Mouse (Mus musculus): ENCODE data around the gene Eif4a2.
A peak's percentile ranks its signal among the peaks of the same experiment; 100 is the strongest.

The Eif4a2 gene

DNA sequence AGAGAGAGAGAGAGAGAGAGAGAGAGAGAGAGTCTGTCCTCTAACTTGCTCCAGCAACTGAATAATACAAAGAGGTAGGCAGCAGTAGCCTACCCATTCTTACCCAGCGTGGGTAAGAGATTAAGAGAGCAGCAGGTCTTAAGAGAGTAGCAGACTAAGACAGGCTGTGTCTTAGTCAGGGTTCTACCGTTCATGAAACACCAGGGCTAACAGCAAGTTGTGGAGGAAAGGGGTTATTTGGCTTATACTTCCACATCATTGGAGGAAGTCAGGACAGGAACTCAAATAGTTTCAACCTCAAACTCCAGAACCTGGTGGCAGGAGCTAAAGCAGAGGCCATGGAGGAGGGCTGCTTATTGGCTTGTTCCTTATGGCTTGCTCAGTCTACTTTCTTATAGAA, 3.4 kb upstream of the Eif4a2 start:
- DNase-seq (ENCODE audit: low read depth, low spot score) = no peak

- no peak for DNase-seq (ENCODE audit: low read depth, low spot score)
These were observed 1.1 kb upstream of the Eif4a2 start for GRCm38 (mm10) chr16:23106121-23106520.

DNA sequence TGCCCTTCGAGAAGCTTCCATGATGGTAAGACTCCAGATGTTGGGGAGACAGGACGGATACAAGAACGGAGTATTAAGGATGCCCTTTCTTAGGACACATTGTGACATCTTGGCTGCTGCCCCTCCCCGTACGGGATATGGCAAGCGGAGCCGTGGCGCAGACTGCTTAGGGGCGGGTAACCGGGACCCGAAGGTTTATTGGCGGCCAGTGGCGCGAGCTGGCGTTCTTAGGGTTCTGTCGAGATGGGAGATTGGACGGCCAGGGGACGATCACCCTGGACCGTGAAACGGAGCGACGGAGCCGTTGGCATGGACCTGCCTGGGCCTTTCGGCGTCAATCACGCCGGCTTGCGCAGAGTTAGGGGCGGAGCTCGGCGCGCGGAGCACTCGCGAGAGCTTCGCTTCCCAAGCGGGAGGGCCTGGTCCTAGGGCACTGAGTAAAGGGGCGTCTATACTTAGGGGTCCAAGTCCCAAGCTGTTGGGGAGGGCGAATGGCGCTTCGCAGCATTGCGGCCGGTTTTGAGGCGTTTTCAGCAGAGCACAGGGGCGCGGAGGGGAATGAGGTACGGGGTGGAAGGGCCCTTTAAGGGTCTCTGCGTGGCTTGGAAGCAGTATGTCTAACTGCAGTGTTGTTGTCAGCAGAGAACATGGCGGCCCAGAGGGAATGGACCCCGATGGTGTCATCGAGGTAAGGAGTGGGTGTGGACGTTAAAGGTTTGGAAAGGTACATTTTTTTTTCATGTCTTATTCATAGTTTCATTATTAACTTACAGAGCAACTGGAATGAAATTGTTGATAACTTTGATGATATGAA, 909 bp downstream of the Eif4a2 start:
- peak; percentile 90 for DNase-seq (ENCODE audit: low read depth, low spot score)

- peak; percentile 53 for DNase-seq (ENCODE audit: low read depth, low spot score)
These were observed 1.7 kb downstream of the Eif4a2 start for GRCm38 (mm10) chr16:23108943-23109342.

GRCm38 (mm10) chr16:23109350-23110280, 2.4 kb downstream of the Eif4a2 start:
- peak; percentile 49 for DNase-seq (ENCODE audit: low read depth, low spot score)

DNA sequence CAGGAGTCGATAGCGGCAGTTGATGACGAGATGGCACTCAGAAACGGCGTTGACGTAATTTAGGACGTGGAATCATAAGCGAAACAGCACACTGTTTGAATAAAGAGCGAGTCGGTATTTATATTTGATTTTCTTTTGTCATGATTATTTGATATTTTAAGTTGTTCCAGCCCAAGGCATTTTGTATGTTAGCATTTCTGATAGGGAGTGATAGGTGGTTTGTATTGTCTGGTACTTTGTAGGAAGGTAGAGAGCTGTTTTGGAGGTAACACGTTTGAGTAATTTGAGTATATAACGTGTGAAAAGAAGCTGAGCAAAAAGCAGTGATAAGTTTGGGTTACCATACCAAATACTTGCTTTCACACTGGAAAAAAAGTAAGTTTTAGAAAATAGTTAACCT, 5.1 kb downstream of the Eif4a2 start:
- DNase-seq (ENCODE audit: low read depth, low spot score) = no peak

- DNase-seq (ENCODE audit: low read depth, low spot score) = peak; percentile 51
These were observed 5.7 kb downstream of the Eif4a2 start for GRCm38 (mm10) chr16:23112861-23113435.

DNA sequence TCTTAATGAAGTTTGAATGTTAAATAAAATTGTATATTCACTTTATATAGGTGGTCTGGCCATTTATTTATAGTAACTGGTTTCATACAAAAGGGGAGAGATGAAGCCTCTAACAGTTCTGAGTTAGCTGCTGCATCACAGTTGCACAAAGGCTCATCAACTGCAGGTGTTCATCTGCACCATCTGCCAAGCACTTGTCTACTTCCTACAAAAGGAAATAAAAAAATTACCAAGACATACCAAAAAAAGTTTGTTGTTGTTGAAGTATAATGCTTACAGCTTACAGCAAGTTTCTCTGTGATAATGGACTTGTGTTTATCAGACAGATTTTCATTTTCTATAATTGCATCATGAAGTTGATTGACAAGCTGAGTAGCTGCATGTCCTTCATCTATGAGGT, 6.7 kb downstream of the Eif4a2 start:
- DNase-seq (ENCODE audit: low read depth, low spot score) = no peak

DNA sequence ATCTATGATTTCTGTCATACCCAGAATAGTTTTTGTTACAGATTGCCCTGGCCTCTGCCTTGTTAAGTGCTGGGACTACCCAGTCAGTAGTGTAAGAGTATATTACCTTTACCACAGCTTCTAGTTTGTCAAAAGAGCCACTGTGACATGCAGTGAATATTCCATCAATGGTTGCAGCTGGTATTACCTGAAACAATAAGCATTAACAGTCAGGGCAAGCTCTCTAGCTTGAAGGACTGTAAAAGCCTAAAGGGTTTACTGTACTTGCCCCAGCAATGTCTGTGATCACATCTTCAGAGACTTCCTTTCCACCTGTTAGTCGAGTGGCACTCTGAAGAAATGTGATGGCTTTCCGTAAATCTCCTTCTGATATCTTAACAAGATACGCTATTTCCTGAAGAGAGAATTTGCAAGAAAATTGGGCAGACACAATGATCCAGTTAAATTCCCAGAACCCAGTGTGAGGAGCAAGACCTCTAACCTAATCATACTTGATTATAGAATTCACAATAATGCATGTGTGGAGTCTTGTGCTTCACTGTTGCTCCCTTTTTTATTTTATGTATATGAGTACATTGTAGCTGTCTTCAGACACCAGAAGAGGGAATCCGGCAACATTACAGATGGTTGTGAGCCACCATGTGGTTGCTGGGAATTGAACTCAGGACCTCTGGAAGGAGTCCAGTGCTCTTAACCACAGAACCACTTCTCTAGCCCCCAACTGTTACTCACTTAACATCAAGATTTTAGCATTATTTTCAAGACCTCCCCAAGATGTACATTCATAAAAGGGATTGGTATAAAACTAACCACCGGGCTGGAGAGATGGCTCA, 7.3 kb downstream of the Eif4a2 start:
- peak; percentile 84 for DNase-seq (ENCODE audit: low read depth, low spot score)

DNA sequence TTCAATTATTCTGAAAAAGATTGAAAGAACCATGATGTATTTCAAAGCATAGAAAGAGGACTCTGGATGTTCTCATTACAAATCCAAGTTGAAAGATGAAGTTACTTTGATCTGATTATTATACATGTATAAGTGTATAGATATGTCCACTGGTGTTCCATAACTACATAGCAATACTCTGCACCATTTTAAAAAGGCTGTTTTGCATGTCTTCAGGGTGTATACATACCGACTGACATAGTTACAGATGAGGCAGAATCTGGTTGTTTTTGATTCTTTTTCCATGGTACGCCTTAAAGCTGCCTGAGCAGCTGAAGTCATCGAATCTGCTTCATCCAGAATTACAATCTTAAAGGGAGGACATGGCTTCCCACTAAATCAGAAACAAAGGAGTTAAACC, 8.2 kb downstream of the Eif4a2 start:
- DNase-seq (ENCODE audit: low read depth, low spot score) = peak; percentile 53

GRCm38 (mm10) chr16:23117173-23117572, 9.9 kb downstream of the Eif4a2 start:
- DNase-seq (ENCODE audit: low read depth, low spot score) = peak; percentile 68

- no peak for DNase-seq (ENCODE audit: low read depth, low spot score)
These were observed 15.2 kb downstream of the Eif4a2 start for GRCm38 (mm10) chr16:23122446-23122845.

DNA sequence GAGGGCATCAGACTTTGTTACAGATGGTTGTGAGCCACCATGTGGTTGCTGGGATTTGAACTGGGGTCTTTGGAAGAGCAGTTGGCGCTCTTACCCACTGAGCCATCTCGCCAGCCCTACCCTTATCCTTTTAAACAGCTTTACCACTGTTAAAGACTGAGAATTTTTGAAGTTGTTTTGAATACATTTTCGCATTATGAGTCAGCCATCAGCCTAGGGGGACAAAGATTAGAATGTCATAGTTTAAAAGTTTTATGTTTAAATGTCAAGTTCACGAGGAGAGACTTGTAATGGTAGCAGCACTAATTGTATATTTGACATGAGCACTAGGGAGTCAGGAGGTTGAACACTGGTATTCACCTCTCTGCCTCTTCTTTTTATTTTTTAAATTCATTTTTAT, 15.9 kb downstream of the Eif4a2 start:
- peak; percentile 39 for DNase-seq (ENCODE audit: low read depth, low spot score)

DNA sequence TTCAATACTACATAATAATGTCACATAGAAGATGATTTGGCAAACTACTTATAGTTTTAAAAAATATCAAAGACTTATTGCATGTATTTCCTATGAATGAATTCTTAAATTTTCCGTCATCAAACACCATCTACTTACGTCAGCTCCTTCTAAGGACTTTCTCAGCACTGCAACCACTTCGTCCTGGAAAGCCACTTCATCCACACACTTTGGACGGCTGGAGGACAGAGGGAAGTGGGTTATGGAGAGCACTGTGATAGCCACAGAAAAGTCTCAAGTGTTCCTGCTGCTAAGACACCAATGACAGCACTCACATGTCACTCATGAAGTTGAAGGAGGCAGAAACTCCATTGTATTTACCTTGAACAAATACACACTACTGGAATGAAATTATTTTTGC, 17.2 kb downstream of the Eif4a2 start:
- no peak for DNase-seq (ENCODE audit: low read depth, low spot score)

- no peak for DNase-seq (ENCODE audit: low read depth, low spot score)
These were observed 20.0 kb downstream of the Eif4a2 start for GRCm38 (mm10) chr16:23127311-23127672.

DNA sequence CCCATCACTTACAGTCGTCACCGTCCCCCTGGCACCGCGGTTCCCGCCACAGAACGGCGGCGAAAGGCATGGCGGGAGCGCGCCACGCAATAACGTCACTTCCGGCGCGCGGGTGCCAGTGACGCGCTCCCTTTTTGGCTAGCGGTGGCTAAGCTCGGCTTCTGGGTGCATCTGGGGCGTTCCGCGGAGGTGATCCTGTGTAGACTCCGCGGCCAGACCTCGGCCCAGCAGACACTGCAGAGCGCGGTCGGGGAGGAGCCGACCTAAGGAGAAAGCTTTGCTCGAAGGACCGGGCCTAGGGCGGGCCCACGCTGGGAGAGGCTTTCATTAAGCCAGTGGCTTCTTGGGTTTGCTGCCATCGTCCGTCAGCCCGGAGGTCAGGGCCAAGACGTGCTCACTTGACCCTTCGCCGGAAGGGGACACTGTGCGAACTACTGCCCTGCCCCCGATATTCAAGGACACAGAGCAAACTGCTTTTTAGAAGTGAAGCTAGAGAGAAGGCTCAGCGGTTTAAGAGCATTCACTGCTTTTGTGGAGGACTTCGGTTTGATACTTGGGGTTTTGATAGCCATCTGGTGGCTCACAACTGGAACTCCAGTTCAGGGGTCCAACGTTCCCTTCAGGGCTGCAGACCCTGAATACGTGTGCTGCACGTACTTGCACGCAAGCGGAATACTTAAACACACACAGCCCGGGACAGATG, 20.6 kb downstream of the Eif4a2 start, which contains the start of gene Rfc4:
TSS of gene Rfc4 (minus strand) at position 65 of the 703 bp plus-strand sequence.
- peak; percentile 96 for DNase-seq (ENCODE audit: low read depth, low spot score)

GRCm38 (mm10) chr16:23130303-23130702, 23.1 kb downstream of the Eif4a2 start:
- no peak for DNase-seq (ENCODE audit: low read depth, low spot score)

DNA sequence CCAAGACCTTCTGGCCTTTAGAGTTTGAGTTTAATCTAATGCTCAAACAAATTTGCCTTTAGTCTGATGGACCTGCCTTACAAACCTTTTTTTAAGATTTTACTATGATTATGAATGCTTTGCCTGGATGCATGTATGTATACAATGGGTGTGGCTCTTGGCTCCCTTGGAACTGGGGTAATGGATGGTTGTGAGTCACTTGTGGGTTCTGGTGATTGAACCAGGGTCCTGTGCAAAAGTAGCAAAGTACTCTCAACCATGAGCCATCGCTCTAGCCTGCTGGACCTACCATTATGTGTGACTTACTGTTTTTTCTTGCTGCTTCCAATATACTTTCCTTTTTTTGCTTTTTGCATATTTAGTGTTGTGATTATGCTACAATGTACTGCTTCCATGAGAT, 25.1 kb downstream of the Eif4a2 start:
- no peak for DNase-seq (ENCODE audit: low read depth, low spot score)

DNA sequence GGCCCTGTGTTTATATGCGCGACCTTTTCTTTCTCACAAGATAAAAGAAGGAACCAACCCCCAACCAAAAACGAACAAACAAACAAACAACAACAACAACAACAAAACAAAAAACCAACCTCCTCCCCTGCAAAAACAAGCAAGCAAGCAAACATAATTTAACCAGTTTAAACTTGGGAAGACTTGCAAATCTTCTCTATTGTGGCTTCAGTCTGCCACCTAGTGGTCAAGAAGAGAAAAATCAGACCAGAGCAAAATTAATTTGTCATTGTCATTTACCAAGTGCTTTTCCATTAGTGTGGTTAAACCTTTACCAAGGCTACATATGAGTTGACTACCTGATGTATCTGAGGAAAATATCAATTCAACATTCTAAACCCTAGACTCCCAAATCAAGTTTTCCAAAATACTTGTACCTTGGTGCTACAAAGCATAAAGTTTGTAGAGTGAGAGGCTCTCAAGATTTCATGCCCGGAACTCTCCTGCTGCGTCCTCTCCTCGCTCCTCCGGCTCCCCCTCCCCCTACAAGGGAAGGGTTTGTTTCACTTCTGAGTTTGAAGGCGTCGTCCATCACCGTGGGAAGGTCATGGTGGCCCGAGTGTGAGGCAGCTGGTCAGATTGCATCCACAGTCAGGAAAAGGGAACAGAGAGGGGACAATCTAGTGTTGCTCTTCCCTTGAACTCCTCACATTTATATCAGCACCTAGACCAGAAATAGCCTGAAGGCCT, 28.3 kb downstream of the Eif4a2 start:
- DNase-seq (ENCODE audit: low read depth, low spot score) = peak; percentile 67

DNA sequence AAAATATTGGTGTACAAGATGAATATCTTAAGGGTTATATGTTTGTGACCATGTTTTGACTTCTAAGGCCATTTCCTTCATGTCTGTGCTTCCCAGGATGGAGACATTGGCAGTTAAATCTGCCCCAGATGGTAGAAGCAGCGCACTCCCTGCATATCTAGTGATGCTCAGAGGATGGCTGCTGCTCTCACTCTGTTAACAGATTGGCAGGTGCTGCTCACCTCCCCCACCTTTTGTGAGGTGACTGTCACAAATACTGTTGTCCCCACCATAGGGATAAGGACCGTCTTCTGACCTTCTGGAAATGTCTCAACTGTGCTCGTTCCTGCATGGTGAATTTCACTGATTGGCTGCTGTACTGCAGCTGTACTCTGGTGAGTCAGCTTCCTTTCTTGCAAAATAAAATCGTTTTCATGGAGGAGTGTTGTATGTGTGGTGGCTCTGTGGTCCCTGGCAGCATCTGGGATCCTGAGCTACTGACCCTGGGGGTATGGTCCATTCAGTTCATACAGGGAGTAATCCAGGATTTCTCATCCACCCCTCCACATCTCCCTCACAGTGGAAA, 29.2 kb downstream of the Eif4a2 start:
- DNase-seq (ENCODE audit: low read depth, low spot score) = no peak
